Mouse (Mus musculus) thymus, postnatal 10 days (tissue): ENCODE measurements around the gene Tbrg4.

ENCODE experiments used
- DNase-seq, 2 experiments: peaks; one replicate each; pipeline ENCODE4 v3.0.0; 2021; ENCODE audit warnings: low spot score in 2 of 2

Tbrg4 gene

DNA sequence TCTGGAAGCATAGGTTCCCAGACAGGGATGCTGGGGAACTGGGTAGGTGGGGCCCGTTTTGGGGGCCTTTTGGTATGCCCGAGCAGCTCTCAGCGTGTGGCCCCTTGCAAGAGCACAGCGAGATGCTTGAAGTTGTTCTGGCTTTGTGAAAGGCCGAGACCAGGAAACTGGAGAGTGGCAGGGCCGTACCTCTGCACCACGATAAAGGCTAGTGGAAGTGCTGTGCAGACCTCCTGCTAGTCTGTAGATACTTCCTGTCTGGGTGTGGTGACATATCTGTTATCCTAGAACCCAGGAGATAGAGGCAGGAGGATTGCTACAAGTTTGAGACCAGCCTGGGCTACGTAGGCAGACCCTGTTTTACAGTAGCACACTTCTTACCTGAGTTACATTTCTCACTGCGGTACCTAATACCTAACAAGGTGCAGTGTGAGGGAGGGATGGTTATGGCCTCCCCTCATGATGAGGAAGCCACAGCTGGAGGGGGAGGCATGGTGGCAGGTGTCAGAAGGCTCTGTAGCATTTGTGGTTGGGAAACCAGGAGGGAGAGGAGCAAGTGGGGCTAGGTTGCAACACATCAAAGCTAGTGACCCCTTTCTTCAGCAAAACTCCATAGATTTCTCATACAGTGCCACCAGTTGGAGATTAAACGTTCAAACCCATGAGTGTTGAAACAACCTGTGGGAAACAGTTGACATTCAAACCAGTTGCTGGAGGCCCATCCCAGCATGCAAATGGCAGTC is 34.8 kb downstream of the Tbrg4 start:
- DNase-seq = no peak

DNA sequence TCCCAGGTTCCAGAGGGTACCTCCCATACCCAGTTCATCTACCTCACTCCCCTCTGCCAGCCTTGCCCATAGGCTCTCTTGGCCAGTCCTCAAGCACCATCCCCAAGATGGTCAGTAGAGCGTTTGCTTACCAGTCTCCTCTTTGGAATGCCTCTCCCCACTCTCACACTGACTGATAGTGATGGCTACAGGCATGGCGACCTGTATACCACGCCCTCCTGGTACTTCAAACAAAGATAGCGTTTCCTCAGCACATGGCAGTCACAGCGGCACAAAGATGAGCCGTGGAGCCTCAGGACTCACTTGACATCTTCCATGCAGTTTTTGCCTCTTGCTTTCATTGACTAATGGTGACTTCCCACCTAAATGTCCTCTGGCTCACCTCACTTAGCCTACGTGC is 36.0 kb downstream of the Tbrg4 start:
- DNase-seq = no peak

DNA sequence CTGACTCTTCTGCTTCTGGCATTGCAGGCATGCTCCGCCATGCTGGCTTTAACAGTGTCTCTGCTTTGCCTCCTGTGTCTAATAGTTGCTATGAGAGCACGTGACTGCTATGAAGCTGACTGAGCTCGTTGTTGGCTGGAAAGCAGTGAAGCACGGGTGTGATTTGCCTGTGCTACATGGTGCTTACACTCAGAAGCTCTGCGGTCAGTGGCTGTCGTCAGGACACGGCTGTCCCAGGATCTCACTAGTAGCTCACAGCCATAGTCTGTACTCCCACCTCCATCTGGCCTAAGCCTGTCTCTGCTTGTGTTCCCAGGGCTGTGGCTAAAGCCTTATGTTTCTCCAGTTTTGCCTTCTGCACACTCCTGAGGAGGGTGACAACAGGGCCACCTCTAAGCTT is 37.6 kb downstream of the Tbrg4 start:
- no peak for DNase-seq

DNA sequence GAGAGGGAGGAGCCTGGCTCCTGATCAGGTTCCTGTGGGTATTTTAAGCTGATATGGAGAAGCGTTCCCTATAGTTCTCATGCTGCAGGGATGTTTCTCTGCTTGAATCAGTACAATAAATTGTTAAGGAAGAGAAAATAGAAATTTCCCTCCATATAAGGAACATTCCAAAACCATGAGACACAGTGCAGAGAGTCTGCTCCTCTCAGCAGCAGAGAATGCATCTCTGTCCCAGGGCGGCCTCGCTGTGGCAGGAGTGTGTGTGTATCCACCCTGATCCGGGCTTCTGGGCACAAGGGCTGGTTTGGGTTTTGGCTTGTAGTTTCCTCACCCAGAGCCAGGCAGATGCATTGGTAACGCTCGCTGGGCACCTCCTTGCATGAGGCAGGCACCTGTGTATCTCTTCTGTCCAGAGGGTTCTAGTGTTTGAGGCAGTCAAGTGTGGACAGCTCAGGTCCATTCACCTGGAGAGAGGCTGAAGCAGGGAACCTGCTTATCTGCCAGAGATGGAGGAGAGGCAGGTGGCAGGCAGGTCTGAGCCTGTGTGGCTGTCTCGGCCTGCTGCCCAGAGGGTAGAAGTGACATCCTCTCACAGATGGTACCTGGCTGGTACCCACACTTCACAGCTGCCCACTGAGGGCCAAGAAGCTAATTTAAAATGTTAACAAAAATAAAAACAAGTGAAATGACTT is 38.5 kb downstream of the Tbrg4 start:
- DNase-seq = no peak

DNA sequence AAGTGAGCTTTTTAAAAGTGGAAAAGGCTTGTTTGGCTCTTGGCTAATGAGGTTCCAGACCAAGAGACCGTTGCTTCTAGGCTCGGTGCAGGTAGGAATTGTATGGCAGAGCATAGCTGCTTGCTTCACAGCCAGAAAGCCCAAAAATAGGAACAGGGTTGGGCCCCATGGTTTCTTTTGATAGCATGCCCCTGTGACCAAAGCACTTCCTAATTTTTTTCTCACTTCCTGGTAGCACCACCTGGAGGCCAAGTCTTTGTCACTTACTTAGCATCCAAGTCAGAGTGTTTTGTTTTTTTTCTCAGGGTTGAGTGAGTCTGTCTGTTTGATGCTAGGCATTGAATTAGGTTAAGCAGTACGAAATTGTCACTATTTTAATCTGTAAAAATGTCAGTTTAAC is 39.2 kb downstream of the Tbrg4 start:
- DNase-seq = no peak

DNA sequence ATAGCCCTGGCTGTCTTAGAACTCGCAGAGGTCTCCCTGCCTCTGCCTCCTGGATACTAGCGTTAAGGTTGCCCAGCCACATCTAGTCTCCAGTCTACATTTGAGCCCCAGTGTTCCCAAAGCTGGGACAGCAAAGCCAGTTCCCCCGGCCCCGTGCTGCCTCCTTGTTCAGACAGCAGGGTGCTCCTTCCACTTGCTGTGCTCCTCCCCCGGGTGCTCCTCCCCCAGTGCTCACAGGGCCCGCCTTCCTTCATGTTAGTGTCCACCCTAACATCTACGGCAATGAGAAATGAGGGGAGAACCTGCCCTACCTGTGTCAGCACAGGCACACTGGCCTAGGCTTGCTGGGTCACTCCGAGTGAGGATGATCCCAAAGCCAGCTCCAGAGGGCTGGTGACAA is 40.1 kb downstream of the Tbrg4 start:
- no peak for DNase-seq

DNA sequence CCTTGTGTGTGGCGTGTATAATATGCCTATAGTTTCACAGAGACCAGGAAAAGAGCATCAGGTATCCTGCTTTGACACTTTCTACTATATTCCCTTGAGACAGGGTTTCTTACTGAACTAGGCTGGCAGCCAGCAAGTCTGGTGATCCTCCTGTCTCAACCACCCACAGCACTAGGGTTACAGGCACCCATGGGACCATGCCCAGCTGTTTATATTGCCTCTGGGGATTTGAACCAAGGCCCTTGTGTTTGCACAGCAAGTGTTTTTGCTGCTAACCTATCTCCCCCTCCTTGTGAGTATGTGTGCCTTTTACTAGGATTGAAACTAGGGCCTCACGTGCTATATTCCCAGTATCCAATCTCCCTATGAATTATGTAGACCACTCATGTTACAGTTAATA is 44.3 kb downstream of the Tbrg4 start:
- no peak for DNase-seq

DNA sequence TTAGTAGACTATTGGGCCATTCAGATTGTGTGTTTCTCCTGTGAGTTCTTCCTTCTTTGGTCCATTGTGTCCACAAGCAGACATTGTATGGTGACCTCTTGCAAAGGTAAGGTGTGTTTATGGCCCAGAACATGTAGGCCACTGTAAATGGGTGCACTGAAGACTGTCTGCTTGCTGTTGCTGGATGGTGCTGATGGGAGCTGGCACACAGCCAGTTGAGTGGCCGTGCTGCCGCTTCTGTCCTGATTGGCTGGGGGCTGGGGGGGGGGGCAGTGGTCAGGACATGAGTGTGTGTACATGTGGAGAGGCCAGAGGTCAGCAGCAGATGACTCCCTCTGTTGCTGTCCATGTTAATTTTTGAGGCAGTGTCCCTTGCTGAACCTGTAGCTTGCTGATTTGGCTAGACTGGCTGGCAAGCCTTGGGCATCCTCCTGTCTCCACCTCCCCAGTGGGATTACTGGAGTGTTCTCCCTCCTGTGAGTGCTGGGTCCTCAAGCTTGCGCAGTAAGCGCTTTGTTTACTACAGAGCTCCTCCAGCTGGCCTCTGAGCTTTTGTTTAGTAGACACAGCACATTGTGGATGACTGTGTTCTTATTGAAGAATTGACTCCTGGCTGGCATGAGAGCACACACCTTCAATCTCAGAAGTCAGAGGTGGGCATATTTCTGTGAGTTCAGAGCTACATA is 45.7 kb downstream of the Tbrg4 start:
- DNase-seq = no peak

DNA sequence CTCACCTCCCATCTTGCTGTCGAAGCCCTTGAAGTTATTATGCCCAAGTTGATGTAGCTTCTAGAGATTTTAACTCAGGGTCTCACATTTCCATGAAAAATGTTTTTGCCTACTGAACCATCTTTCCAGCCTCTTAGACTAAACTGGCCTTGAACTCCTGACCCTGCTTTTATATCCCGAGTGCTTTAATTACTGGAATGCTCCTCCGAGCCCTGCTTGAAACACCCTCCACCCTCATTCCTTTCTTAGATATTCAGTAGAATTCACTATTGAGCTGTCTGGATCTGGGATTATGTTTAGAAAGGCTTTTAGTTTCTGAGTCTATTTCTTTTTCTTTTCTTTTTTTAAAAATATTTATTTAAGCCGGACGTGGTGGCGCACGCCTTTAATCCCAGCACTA is 46.5 kb downstream of the Tbrg4 start:
- no peak for DNase-seq

DNA sequence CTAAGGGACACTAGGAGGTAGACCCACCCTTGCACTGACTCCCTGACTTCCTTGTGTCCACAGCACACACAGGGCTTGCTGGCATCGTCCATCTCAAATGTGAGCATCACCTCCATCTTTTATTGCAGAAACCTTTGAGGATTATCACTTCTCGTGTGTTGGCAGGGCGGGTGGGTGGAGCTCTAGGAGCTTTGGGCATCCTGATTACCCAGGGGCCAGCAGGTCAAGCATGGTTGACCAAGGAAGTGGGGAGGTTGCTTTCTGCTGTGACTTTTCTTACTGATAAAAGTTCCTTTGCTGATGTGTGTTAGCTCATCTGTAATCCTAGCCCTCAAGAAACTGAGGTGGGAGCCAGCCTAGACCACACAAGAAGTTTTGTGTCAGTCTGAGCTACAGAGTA is 49.7 kb downstream of the Tbrg4 start:
- no peak for DNase-seq

DNA sequence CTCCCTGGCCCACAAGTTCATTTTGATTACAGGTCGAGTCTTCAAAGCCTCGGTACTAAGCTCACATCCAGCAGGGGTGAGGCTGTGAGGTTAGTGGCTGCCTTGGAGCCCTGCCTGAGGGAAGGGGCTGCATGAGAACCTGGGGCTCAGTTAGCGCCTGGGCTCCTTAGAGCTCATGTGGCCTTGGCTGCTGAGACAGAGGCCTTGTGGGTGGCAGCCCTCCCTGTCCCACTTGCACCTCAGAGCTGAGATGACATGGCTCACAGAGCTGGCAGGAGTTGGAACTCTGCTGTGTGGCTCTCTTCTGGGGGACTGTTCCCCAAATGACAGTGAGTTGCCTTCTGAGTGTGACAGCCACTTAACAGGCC is 56.5 kb downstream of the Tbrg4 start:
- DNase-seq = no peak

DNA sequence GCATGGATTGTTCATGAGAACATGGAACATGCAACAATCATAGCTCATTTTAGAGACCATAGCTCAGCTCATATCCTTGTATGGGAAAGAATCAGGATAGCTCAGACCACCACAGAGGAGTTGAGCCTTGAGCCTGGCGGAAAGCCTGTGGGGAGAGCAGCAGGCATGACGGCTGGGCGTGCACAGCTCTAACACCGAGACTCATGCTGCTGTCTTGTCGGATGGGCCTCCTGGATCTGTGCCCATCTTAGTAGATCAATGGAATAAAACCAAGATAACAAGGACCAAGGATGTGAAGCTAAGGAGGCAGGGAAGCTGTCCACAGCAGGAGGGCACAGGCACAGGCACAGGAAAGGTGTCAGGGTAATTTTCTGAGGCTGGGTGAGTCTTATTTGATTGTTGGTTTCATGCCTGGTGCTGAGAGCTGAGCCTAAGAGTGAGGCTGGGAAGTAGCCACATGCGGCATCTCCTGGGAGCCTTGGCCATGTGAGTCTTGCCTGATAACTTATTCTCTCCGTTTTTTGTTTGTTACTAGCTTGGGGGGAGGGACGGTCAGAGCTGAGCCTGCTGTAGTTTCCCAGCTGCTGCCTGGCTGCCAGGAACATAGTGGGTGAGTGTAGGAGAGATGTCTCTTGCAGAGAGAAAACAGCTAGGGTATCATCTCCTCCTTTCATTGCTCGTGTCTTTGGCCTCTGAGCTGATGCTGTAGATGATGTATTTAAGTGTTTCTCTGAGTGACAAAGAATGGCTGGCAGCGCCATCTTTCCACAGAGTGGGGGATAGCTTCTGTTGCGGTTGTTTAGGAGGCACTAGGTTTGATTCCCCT is 57.1 kb downstream of the Tbrg4 start:
- DNase-seq = no peak

DNA sequence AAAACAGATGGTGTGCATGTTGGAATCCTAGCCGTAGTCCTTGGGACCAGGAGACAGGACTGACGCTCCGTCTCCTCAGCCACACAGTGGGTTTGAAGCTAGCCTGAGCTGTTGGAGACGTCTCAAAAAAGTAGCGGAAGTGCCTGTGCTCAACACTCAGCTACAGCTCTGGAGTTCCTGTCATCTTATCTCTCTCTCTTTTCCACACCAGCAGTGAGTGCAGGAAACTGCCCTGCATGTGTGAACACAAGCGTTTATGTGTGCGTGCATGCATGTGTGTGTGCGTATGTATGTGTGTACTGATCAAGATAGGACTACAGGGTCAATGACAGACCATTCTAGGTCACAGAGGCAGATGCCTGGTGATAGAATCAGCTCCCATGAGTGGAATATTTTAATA is 57.9 kb downstream of the Tbrg4 start:
- DNase-seq = no peak

DNA sequence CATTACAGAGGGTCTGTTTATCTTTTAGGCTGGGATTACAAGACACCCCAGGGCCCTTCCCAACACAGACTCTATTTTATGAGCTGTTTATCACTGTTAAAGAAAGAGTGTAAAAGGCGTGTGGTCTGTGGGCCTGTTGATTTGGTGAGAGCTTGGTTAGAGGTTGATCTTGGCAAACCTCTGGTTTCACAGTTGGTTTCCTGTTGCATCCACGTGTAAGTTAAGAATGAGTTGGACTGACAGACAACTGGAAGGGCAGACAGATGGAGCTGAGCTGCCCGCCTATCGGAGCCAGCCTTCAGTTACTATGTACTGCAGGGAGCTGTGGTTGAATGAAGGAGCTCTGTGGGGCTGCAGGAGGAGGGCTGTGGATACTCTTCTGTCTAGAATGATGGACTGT is 59.4 kb downstream of the Tbrg4 start:
- DNase-seq = no peak
